Mouse (Mus musculus) kidney, postnatal 0 days (tissue): ENCODE results near the gene Wdr90. TPM values are rescaled to one million over a fixed set of nuclear protein-coding genes. Genes with fewer than 3 reads are reported as not detected.

ENCODE experiments used
- ATAC-seq: fragments of 200-750 bp; cut with Nextera tagmentation; replicated peaks from 2 replicates; pipeline ENCODE4 v1.8.0; 2017; ENCODE audit warnings: low read depth, moderate number of reproducible peaks, moderate TSS enrichment, moderate library complexity; ENCODE audit not compliant: low FRiP score
- DNase-seq: peaks from one replicate; pipeline ENCODE4 v3.0.0-alpha.2; 2016; ENCODE audit warnings: low spot score
- H3K27ac ChIP-seq: fragments of 300-500 bp; sonication (generic); 2 replicates; pipeline ENCODE4 v1.5.1; 2014; ENCODE audit warnings: mild to moderate bottlenecking
- H3K27me3 ChIP-seq: fragments of 300-500 bp; sonication (generic); 2 replicates; pipeline ENCODE4 v1.6.1; 2014; ENCODE audit warnings: low read length, mixed read lengths; ENCODE audit not compliant: insufficient read depth
- H3K36me3 ChIP-seq: fragments of 300-500 bp; sonication (generic); 2 replicates; pipeline ENCODE4 v1.6.1; 2014; ENCODE audit warnings: low read length, mixed read lengths; ENCODE audit not compliant: insufficient read depth
- H3K4me1 ChIP-seq: fragments of 300-500 bp; sonication (generic); replicated peaks from 2 replicates; pipeline ENCODE4 v1.6.1; 2014; ENCODE audit warnings: antibody characterized with exemption, low read length, mixed read lengths; ENCODE audit not compliant: insufficient read depth
- H3K4me2 ChIP-seq: fragments of 300-500 bp; sonication (generic); 2 replicates; pipeline ENCODE4 v1.6.1; 2014; ENCODE audit warnings: mild to moderate bottlenecking, low read length, moderate library complexity, mixed read lengths
- H3K4me3 ChIP-seq: fragments of 300-500 bp; sonication (generic); replicated peaks from 2 replicates; pipeline ENCODE4 v1.5.1; 2014; ENCODE audit warnings: low read depth, low read length
- H3K9ac ChIP-seq: fragments of 300-500 bp; sonication (generic); 2 replicates; pipeline ENCODE4 v1.6.1; 2014; ENCODE audit warnings: low read depth, low read length
- H3K9me3 ChIP-seq: fragments of 300-500 bp; sonication (generic); replicated peaks from 2 replicates; pipeline ENCODE4 v1.6.1; 2016; ENCODE audit warnings: low read length, inconsistent platforms, mixed read lengths
- CTCF ChIP-seq: IDR thresholded peaks from 2 replicates; pipeline ENCODE4 v1.5.1; 2016; ENCODE audit warnings: antibody characterized with exemption, low read depth, mild to moderate bottlenecking, moderate library complexity
- WGBS: fragments of 180-500 bp; shearing (Covaris S2); extraction: QIAGEN DNeasy Blood & Tissue Kit; methylation state at CpG from one replicate; pipeline ENCODE4 v1.1.7; 2014; 5-methylcytosine and 5-hydroxymethylcytosine counted together
- polyA plus RNA-seq: library from polyadenylated mRNA; unstranded; fragments of >200 nt; fragmentation: Nextera tagmentation; extraction: Ambion mirVana; gene quantifications from 2 replicates; pipeline ENCODE4 v1.2.1, GENCODE M21; 2015

Gene Wdr90
- polyA plus RNA-seq, 1 experiment from 2014 or later = 10.6 TPM

- DNase-seq (no peak), ATAC-seq (no peak)
- H3K4me1 ChIP-seq = peaks cover 17% of the 10 kb centered on the region
- H3K4me3 ChIP-seq = no peak overlapping the region
- no peak overlapping the region for H3K9ac ChIP-seq
- no peaks in the 10 kb centered on the region for H3K36me3 ChIP-seq
- H3K27ac ChIP-seq = no peak overlapping the region
- no peak overlapping the region for H3K4me2 ChIP-seq
- no peaks in the 10 kb centered on the region for H3K27me3 ChIP-seq
- no peak for TF ChIP-seq CTCF
- no peaks in the 10 kb centered on the region for H3K9me3 ChIP-seq
- WGBS = 85% methylated on average over 11 of the region's 11 CpGs
These were observed 4.0 kb upstream of the Wdr90 start for GRCm38 (mm10) chr17:25865288-25865687.

- H3K27me3 ChIP-seq = no peaks in the 10 kb centered on the region
- peaks cover 17% of the 10 kb centered on the region for H3K4me1 ChIP-seq
- ATAC-seq (no peak), DNase-seq (no peak)
- H3K4me2 ChIP-seq = no peak overlapping the region
- no peaks in the 10 kb centered on the region for H3K9me3 ChIP-seq
- H3K27ac ChIP-seq = peak overlapping the region; percentile 36; the same call in 1 of the 2 replicates
- no peaks in the 10 kb centered on the region for H3K36me3 ChIP-seq
- 86% methylated on average over 14 of the region's 14 CpGs for WGBS
- no peak overlapping the region for H3K9ac ChIP-seq
- no peak overlapping the region for H3K4me3 ChIP-seq
- no peak for TF ChIP-seq CTCF
These were observed 3.0 kb upstream of the Wdr90 start for GRCm38 (mm10) chr17:25864311-25864710.

- no peak for DNase-seq
- Histone ChIP-seq H3K9ac (no peak overlapping the region), H3K4me3 (no peak overlapping the region), H3K9me3 (no peaks in the 10 kb centered on the region), H3K4me2 (no peak overlapping the region), H3K4me1 (peaks cover 13% of the 10 kb centered on the region), H3K27ac (no peak overlapping the region), H3K36me3 (no peaks in the 10 kb centered on the region), H3K27me3 (no peaks in the 10 kb centered on the region)
- TF ChIP-seq CTCF = no peak; the same call in 1 of the 2 replicates
- ATAC-seq = no peak
- 81% methylated on average over 6 of the region's 6 CpGs for WGBS
These were observed 2.4 kb upstream of the Wdr90 start for GRCm38 (mm10) chr17:25863681-25864080.

- 10% methylated on average over 6 of the region's 6 CpGs for WGBS
- DNase-seq (no peak), ATAC-seq (peak; percentile 6; the same call in 1 of the 2 replicates)
- Histone ChIP-seq H3K4me3 (peak overlapping the region; percentile 65), H3K9me3 (no peaks in the 10 kb centered on the region), H3K4me1 (peaks cover 5% of the 10 kb centered on the region), H3K27ac (peak overlapping the region; percentile 82), H3K27me3 (no peaks in the 10 kb centered on the region), H3K4me2 (peak overlapping the region; percentile 96), H3K9ac (peak overlapping the region; percentile 71), H3K36me3 (no peaks in the 10 kb centered on the region)
- no peak for TF ChIP-seq CTCF
These were observed 657 bp upstream of the Wdr90 start for GRCm38 (mm10) chr17:25861704-25862612.

- Histone ChIP-seq H3K9ac (peak overlapping the region; percentile 71; the same call in 1 of the 2 replicates), H3K4me1 (peaks cover 5% of the 10 kb centered on the region), H3K4me2 (no peak overlapping the region; the same call in 1 of the 2 replicates), H3K27me3 (no peaks in the 10 kb centered on the region), H3K9me3 (no peaks in the 10 kb centered on the region), H3K36me3 (0 out of 2 replicates have a peak, but pooled peaks cover 6% of the 10 kb centered on the region), H3K4me3 (peak overlapping the region; percentile 65; the same call in 1 of the 2 replicates), H3K27ac (no peak overlapping the region)
- 90% methylated on average over 6 of the region's 6 CpGs for WGBS
- no peak for TF ChIP-seq CTCF
- ATAC-seq = no peak
- no peak for DNase-seq
These were observed 1.1 kb downstream of the Wdr90 start for GRCm38 (mm10) chr17:25860229-25860628.

- Histone ChIP-seq H3K4me1 (peaks cover 5% of the 10 kb centered on the region), H3K9ac (peak within 1 kb of the TSS; percentile 84), H3K4me2 (peak within 1 kb of the TSS; percentile 98), H3K9me3 (no peaks in the 10 kb centered on the region), H3K27me3 (no peaks in the 10 kb centered on the region), H3K27ac (peak within 1 kb of the TSS; percentile 89), H3K4me3 (peak within 1 kb of the TSS; percentile 86), H3K36me3 (peaks cover 32% of the 10 kb centered on the region)
- DNase-seq (peak; percentile 97), ATAC-seq (peak; percentile 91)
- 1% methylated on average over 21 of the region's 21 CpGs for WGBS
- peak; percentile 77 for TF ChIP-seq CTCF
These were observed 16.9 kb downstream of the Wdr90 start, which contains the start of gene Rhot2 for GRCm38 (mm10) chr17:25844396-25844901. Rhot2 (minus strand) TSS chr17:25844851.
